Mouse (Mus musculus) thymus, postnatal 25 days (tissue): ENCODE results near the gene Rapsn.
A peak's percentile ranks its signal among the peaks of the same experiment; 100 is the strongest.

ENCODE experiments used
- DNase-seq: peaks from one replicate; pipeline ENCODE4 v3.0.0; 2022

Rapsn gene

GRCm38 (mm10) chr2:91081775-91082695 is 46.6 kb downstream of the Rapsn start, which contains the start of gene Spi1:
Gene Spi1 (plus strand): TSS chr2:91082390.
- DNase-seq, result no peak

GRCm38 (mm10) chr2:91082844-91083243 is 47.4 kb downstream of the Rapsn start:
- peak; percentile 77 for DNase-seq

- DNase-seq, result peak; percentile 30
Observed at GRCm38 (mm10) chr2:91083366-91083940, 48.0 kb downstream of the Rapsn start.

GRCm38 (mm10) chr2:91084179-91084820 is 48.9 kb downstream of the Rapsn start:
- no peak for DNase-seq

GRCm38 (mm10) chr2:91085494-91086391 is 50.3 kb downstream of the Rapsn start:
- no peak for DNase-seq

DNA sequence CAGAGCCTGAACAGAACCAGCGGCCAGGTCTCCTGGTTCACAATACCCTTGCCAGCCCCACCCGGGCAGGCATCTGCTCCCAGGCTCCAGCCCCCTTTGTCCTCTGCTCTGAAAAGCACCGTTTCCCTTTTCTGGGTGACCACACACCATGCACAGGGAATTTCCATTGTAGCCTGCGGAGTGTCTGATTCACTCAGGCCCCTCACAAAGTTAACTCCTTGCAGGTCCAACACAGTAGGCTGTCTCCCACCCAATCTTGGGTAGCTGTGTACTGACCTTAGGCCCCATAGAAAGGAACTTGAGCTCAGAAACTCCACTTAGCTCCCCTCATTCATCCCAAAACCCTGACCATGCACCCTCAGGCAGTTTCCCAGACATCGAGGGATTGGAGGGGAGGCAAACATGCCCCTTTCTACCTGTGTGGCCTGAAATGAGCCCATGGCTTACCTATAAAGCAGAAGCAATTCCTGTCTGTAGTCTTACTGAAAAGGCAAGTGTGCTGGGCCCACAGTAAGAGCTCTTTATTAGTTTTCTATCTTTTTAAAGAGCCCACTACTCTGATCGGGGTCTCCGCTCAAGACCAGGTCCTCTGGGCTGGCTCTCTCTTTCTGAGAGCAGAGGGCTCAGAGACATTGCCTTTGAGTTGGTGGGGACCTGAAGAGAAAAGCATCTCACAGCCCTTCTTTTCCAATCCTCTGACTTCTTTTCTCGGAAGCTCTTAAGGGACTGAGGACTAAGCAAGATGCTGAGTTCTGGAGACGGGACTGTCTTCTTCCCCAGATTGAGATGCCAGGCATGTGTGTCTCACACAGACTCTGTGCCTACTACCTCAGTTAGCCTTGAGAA is 51.2 kb downstream of the Rapsn start:
- no peak for DNase-seq

DNA sequence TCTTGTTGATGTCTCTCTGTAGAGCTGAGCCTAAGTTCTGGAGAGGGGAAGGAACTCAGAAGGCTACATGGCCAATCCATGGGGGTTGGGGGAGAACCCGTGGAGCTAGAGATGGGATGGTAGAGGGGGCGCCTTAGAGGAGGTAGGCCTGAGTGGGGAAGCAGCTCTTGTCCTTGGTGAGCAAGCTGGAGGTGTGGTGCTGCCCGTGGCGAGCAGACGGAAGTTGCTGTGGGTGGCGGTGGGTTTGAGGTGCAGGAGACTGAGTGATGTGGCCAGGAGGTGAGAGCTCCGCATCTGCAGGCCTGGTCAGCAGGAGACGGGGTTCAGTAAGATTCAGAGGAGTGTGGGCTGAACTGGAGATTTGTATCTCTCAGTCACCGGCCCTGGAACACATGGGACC is 52.0 kb downstream of the Rapsn start:
- peak; percentile 29 for DNase-seq

- DNase-seq, result no peak
Observed at GRCm38 (mm10) chr2:91088987-91089386, 53.6 kb downstream of the Rapsn start.

DNA sequence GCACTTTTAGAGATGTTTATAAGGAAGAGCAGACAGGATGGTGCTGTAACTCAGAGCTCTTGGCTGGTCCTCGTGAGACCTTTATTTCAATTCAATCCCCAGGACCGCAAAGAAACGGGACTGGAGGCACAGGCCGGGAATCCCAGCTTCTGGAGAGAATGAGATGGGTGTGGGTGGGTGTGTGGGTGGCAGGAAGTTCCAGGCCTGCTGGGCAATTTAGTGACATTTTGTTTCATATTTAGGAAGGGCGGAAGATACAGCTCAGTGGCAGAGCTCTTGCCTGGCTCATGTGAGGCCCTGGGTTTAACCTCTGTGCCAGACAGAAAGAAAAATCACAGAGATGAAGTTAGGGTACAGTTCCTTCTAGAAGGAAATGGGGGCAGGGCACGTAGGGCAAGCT is 54.8 kb downstream of the Rapsn start:
- no peak for DNase-seq

DNA sequence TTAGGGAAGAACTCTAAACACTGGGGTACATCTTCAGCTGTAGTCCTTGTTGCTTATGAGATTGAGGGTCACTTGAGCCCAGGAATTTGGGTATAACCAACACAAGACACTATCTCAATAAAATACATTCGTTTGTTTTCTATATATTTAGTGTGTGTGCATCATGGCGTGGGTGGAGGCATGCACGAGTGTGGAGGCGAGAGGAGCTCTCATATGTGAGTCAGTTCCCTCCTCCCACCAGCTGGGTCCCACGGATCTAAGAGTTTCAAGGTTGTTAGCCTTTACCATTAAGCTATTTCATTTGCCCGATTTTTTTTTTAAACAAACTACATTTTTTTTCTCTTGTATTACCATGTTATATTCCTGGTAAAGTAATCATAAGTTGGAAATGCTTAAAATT is 55.4 kb downstream of the Rapsn start:
- no peak for DNase-seq
